Mouse (Mus musculus) liver, embryonic 13.5 days (tissue): ENCODE data around the gene Ankrd66. TPM values are rescaled to one million over a fixed set of nuclear protein-coding genes. Genes with fewer than 3 reads are reported as not detected.
A peak's percentile ranks its signal among the peaks of the same experiment; 100 is the strongest.

Experiments
- ATAC-seq: fragments of 200-750 bp; cut with Nextera tagmentation; 2 replicates; pipeline ENCODE4 v1.8.0; 2017; ENCODE audit warnings: low read depth, mild to moderate bottlenecking, moderate number of reproducible peaks, moderate library complexity
- DNase-seq: peaks from one replicate; pipeline ENCODE4 v3.0.0; 2022
- H3K27ac ChIP-seq: fragments of 300-500 bp; sonication (generic); 2 replicates; pipeline ENCODE4 v1.5.1; 2015; ENCODE audit warnings: moderate library complexity, mild to moderate bottlenecking, inconsistent platforms
- H3K27me3 ChIP-seq: fragments of 300-500 bp; sonication (generic); 2 replicates; pipeline ENCODE4 v1.6.1; 2015; ENCODE audit warnings: mild to moderate bottlenecking, inconsistent platforms
- H3K36me3 ChIP-seq: fragments of 300-500 bp; sonication (generic); 2 replicates; pipeline ENCODE4 v1.6.1; 2015; ENCODE audit warnings: mild to moderate bottlenecking, inconsistent platforms
- H3K4me1 ChIP-seq: fragments of 300-500 bp; sonication (generic); replicated peaks from 2 replicates; pipeline ENCODE4 v1.6.1; 2015; ENCODE audit warnings: inconsistent platforms
- H3K4me2 ChIP-seq: fragments of 300-500 bp; sonication (generic); 2 replicates; pipeline ENCODE4 v1.6.1; 2015; ENCODE audit warnings: inconsistent platforms, mild to moderate bottlenecking, moderate library complexity
- H3K4me3 ChIP-seq: fragments of 300-500 bp; sonication (generic); replicated peaks from 2 replicates; pipeline ENCODE4 v1.5.1; 2015; ENCODE audit warnings: mild to moderate bottlenecking, inconsistent platforms
- H3K9ac ChIP-seq: fragments of 300-500 bp; sonication (generic); 2 replicates; pipeline ENCODE4 v1.6.1; 2015; ENCODE audit warnings: mild to moderate bottlenecking, inconsistent platforms
- H3K9me3 ChIP-seq: fragments of 300-500 bp; sonication (generic); replicated peaks from 2 replicates; pipeline ENCODE4 v1.6.1; 2016; ENCODE audit warnings: inconsistent platforms
- WGBS: fragments of 180-500 bp; shearing (Covaris S2); methylation state at CpG from one replicate; pipeline ENCODE4 v1.1.7; 2015; ENCODE audit not compliant: insufficient replicate concordance; 5-methylcytosine and 5-hydroxymethylcytosine counted together
- polyA plus RNA-seq: library from polyadenylated mRNA; unstranded; fragments of >200 nt; fragmentation: Nextera tagmentation; extraction: Ambion mirVana; gene quantifications from 2 replicates; pipeline ENCODE4 v1.2.1, GENCODE M21; 2015

Ankrd66 gene
- not detected in 2 replicates for polyA plus RNA-seq

DNA sequence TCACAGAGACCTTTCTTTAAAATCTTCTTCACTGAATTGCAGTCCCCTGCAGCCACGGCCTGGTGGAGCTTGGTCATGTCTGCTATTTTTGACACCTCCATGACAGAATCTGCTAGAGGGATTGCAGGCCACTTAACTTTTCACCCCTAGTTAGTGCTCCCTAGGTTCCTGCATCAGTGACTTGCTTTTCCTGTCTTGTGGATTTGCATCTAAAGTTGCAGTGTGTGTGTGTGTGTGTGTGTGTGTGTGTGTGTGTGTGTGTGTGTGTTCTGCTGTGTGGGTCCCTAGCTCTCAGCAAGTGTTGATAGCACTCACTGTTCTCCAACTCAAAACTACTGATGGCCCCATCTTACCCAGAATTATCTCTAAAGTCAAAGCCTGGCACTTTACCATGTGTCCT lies at the start of gene Ankrd66:
Gene Ankrd66, minus strand, starts transcription at position 101 of the 400 bp plus-strand sequence.
- H3K9me3 ChIP-seq: no peaks in the 10 kb centered on the region
- H3K9ac ChIP-seq: no peak within 1 kb of the TSS
- no peak within 1 kb of the TSS for H3K4me2 ChIP-seq
- ATAC-seq (no peak), DNase-seq (no peak)
- 24% methylated on average over 1 of the region's 1 CpGs for WGBS
- no peaks in the 10 kb centered on the region for H3K36me3 ChIP-seq
- H3K4me3 ChIP-seq: no peak within 1 kb of the TSS
- no peaks in the 10 kb centered on the region for H3K4me1 ChIP-seq
- H3K27me3 ChIP-seq: no peaks in the 10 kb centered on the region
- H3K27ac ChIP-seq: no peak within 1 kb of the TSS

DNA sequence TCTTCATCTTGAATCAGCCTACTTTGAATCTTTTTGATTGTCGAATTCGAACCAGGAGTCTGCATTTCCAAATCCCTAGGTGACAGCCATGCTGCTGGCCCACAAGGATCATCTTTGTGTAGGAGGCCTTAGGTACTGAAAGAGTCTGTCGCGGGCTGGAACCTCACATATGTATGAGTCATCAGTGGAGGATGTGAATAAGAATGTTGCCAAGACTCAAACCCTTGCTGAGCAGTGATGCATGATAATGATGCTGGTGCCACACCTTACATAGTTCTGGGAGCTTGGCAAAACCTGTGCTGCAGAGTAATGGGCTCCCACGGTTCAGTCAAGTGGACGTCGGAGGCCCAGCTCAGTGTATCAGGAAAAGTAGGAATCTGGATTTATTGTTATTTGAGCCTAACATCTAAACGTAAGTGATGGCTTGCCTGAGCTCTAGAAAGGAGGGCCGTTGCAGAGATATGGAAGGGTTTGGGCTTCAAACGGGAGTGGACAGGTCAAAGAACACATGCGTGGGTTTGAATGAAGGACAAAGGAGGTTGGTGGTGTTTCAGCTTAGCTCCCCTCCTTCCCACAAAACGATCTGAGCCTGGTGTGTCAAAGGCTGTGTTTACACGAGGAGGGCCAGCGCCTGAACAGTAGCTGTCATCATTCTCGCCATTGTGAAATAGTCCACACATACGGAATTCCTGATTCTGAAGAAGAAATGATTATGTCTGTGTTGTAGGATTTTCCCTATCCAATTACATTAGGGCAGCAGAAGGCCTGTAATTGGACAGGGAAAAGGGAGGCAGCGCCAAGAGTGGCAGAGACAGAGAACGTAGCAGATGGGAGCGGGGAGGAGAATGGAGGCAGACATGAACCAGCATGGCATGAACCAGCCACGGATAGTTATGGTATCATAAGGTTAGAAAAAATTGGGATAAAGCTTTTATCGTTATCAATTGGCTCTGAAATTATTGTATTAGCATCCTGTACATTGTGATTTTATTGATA lies 49.2 kb upstream of the Ankrd66 start:
- WGBS: 71% methylated on average over 21 of the region's 21 CpGs
- Histone ChIP-seq H3K9me3 (0 out of 2 replicates have a peak, but pooled peaks cover 2% of the 10 kb centered on the region), H3K9ac (no peak overlapping the region), H3K27me3 (no peaks in the 10 kb centered on the region), H3K36me3 (no peaks in the 10 kb centered on the region), H3K4me1 (no peaks in the 10 kb centered on the region), H3K4me2 (no peak overlapping the region), H3K4me3 (no peak overlapping the region), H3K27ac (no peak overlapping the region)
- ATAC-seq (peak; percentile 36; the same call in 1 of the 2 replicates), DNase-seq (no peak)

DNA sequence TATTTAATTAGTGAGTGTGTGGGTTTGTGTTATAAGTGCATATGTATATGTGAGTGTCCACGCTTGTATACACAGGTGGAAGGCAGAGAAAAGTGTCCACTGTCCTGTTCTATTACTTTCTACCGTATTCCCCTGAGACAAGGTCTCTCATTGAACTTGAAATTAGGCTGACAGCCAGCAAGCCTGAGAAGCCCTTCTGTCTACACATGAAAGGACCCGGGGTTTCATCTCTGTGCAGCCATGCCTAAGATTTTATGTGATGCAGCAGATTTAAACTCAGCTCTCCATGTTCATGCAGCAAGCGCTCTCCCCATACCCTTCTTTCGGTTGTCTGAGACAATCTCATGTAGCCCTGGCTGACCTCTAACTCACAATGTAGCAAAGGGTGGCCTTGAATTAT lies 47.1 kb upstream of the Ankrd66 start:
- DNase-seq (no peak), ATAC-seq (no peak)
- Histone ChIP-seq H3K9ac (no peak overlapping the region), H3K4me1 (no peaks in the 10 kb centered on the region), H3K36me3 (no peaks in the 10 kb centered on the region), H3K4me2 (no peak overlapping the region), H3K27me3 (no peaks in the 10 kb centered on the region), H3K9me3 (no peaks in the 10 kb centered on the region), H3K27ac (no peak overlapping the region), H3K4me3 (no peak overlapping the region)
- WGBS: 72% methylated on average over 5 of the region's 5 CpGs

DNA sequence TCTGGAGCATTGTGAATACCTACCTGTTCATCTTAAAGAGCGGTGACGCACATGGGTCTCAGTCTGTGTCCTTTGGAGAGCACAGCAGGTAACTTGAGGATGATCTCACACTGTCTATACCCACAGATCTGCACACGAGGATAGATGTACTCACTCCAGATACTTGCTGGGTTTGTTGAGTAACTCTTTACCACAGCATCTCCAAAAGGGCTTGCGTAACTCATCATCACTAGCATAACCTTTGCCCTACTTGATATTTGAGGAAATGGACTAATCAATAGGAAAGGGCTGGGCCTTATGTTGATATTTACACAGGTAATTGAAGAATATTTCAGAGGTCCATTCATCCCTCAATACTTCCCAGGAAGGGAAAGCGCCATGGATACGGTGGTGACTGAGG lies 46.3 kb upstream of the Ankrd66 start:
- no peak overlapping the region for H3K9ac ChIP-seq
- no peaks in the 10 kb centered on the region for H3K36me3 ChIP-seq
- no peaks in the 10 kb centered on the region for H3K9me3 ChIP-seq
- no peaks in the 10 kb centered on the region for H3K27me3 ChIP-seq
- no peak overlapping the region for H3K4me2 ChIP-seq
- ATAC-seq: peak; percentile 34
- no peak overlapping the region for H3K4me3 ChIP-seq
- 64% methylated on average over 6 of the region's 6 CpGs for WGBS
- H3K27ac ChIP-seq: no peak overlapping the region
- no peaks in the 10 kb centered on the region for H3K4me1 ChIP-seq
- no peak for DNase-seq

DNA sequence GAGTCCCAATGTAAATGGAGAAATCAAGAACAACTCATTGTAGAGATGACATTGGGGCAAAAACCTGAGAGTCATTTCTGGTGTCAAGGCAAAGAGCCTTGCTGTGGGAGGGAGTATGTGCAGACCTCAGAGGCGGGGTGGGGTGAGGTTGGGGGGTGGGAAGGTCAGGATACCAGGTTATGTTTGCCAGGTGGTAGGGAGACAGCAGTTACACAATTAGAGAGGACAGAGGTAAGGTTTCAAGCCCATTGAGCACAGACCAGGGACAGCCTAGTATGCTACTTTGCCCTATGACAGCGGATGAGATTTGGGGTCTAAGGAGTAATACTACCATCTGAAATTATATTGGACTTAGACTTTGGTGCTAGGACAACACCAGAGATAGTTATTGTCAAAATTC lies 43.8 kb upstream of the Ankrd66 start:
- Histone ChIP-seq H3K4me3 (no peak overlapping the region), H3K4me2 (no peak overlapping the region), H3K36me3 (no peaks in the 10 kb centered on the region), H3K9me3 (no peaks in the 10 kb centered on the region), H3K27ac (no peak overlapping the region), H3K4me1 (no peaks in the 10 kb centered on the region), H3K27me3 (no peaks in the 10 kb centered on the region), H3K9ac (no peak overlapping the region)
- 45% methylated on average over 2 of the region's 2 CpGs for WGBS
- DNase-seq: no peak
- ATAC-seq: peak; percentile 77

DNA sequence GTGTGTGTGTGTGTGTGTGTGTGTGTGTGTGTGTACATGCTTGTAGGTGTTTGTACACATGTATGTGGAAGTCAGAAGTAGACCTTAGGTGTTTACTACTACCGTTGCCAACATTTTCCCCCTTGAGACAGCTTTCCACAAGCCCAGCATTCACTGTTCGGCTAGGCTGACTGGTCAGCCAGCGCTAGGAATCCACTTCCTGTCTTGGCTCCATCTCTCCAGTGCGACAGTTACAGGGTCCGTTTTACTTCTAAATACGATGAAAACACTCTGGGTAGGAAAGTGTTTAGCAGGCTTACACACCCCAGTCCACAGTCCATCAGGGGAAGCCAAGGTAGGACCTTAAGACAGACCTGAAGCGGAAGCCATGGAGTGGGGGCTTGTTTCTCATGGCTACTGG lies 41.3 kb upstream of the Ankrd66 start:
- 57% methylated on average over 7 of the region's 7 CpGs for WGBS
- no peak overlapping the region for H3K27ac ChIP-seq
- no peak overlapping the region for H3K9ac ChIP-seq
- H3K27me3 ChIP-seq: no peaks in the 10 kb centered on the region
- H3K9me3 ChIP-seq: no peaks in the 10 kb centered on the region
- DNase-seq: no peak
- 0 out of 2 replicates have a peak, but pooled peaks cover 3% of the 10 kb centered on the region for H3K4me1 ChIP-seq
- no peak overlapping the region for H3K4me3 ChIP-seq
- no peak for ATAC-seq
- H3K36me3 ChIP-seq: no peaks in the 10 kb centered on the region
- H3K4me2 ChIP-seq: no peak overlapping the region

DNA sequence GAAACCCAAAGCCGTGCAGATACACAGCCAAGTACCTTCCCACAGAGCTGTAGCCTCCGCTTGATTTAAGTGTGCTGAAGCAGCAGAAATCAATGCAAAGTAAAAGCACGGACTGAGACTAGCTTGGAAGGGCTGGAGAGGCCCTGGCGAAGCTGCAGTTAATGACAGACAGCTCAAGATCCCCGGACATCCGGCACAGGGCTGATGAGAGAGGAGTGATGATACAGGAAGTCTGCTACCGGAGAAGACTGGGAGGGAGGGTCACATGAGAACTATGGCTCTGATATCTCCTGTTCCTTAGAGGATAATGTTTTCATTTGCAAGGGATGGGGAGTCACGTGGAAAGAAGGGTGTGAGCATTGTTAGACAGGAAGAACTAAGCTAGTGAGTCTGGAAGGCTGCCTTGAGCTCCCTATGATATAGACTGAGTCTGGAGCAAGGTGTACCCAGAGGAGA lies 37.6 kb upstream of the Ankrd66 start:
- WGBS: 36% methylated on average over 8 of the region's 8 CpGs
- Histone ChIP-seq H3K36me3 (no peaks in the 10 kb centered on the region), H3K27ac (no peak overlapping the region), H3K4me2 (no peak overlapping the region), H3K9me3 (no peaks in the 10 kb centered on the region), H3K27me3 (no peaks in the 10 kb centered on the region), H3K4me1 (0 out of 2 replicates have a peak, but pooled peaks cover 3% of the 10 kb centered on the region), H3K4me3 (no peak overlapping the region), H3K9ac (no peak overlapping the region)
- ATAC-seq: peak; percentile 45; the same call in 1 of the 2 replicates
- DNase-seq: no peak

DNA sequence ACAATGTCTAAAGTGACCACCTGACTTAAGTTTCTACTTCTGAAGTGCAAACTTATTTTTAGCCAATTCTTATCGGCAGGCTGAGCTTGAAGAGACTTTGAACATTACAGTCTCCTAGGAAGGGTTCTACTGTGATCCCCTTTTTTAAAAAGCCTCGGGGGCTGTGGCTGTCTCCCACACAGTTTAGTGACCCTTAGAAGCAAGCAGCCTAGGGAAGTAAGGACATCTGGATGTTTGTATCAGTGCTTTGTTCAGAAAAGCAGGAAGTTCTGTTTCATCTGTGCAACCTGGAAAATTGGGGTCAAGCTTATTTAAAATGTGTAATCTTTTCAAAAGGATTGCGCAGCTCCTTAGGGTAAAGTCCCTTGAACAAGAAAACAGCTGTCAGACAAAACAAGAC lies 37.0 kb upstream of the Ankrd66 start:
- WGBS: 47% methylated on average over 3 of the region's 3 CpGs
- H3K9ac ChIP-seq: no peak overlapping the region
- H3K4me3 ChIP-seq: no peak overlapping the region
- H3K27ac ChIP-seq: no peak overlapping the region
- no peaks in the 10 kb centered on the region for H3K36me3 ChIP-seq
- no peak for ATAC-seq
- H3K4me1 ChIP-seq: 0 out of 2 replicates have a peak, but pooled peaks cover 3% of the 10 kb centered on the region
- H3K9me3 ChIP-seq: no peaks in the 10 kb centered on the region
- no peaks in the 10 kb centered on the region for H3K27me3 ChIP-seq
- H3K4me2 ChIP-seq: no peak overlapping the region
- DNase-seq: no peak

DNA sequence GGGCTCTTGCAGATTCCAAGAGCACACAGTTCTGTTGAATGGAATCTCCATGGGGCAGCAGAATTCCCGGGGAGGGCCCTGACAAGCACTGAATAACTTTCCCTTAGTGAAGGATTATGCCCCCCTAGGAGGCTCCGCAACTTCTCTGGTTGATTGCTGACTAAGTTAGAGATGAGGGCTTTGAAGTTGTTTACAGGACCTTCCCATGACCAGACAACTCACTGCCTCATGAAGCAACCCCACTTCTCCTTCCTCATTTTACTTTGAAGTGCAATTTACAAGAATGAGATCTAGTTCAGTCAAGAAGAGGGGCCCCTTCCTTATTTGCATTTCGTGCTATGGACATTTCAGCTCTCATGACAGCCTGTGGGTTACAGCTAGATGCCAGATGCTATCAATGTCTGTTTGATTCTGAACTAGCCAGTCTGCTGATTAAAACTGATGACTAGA lies 30.2 kb upstream of the Ankrd66 start:
- DNase-seq: no peak
- no peak overlapping the region for H3K4me2 ChIP-seq
- no peak for ATAC-seq
- no peak overlapping the region for H3K9ac ChIP-seq
- H3K27ac ChIP-seq: no peak overlapping the region
- H3K4me1 ChIP-seq: 0 out of 2 replicates have a peak, but pooled peaks cover 3% of the 10 kb centered on the region
- no peaks in the 10 kb centered on the region for H3K36me3 ChIP-seq
- H3K9me3 ChIP-seq: no peaks in the 10 kb centered on the region
- H3K4me3 ChIP-seq: no peak overlapping the region
- WGBS: 31% methylated on average over 3 of the region's 3 CpGs
- no peaks in the 10 kb centered on the region for H3K27me3 ChIP-seq

DNA sequence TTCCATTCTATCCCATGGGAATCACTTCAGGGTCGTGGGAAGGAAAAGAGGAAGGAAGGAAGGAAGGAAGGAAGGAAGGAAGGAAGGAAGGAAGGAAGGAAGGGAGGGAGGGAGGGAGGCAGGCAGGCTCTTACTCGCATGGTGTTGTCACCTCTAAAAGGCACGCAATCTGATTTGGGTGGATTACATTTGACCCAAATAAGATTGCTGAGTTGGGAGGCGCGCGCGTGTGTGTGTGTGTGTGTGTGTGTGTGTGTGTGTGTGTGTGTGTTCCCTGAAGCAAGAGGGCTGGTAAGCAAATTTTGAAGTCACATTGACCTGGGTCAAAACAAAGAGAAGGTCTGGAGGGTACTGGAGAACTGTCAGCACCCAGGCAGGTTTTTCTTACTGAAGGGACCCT lies 25.8 kb upstream of the Ankrd66 start:
- DNase-seq (no peak), ATAC-seq (no peak)
- H3K9ac ChIP-seq: no peak overlapping the region
- no peak overlapping the region for H3K4me2 ChIP-seq
- 0 out of 2 replicates have a peak, but pooled peaks cover 4% of the 10 kb centered on the region for H3K4me1 ChIP-seq
- WGBS: 45% methylated on average over 7 of the region's 7 CpGs
- H3K27me3 ChIP-seq: no peaks in the 10 kb centered on the region
- no peak overlapping the region for H3K27ac ChIP-seq
- H3K9me3 ChIP-seq: no peaks in the 10 kb centered on the region
- no peak overlapping the region for H3K4me3 ChIP-seq
- no peaks in the 10 kb centered on the region for H3K36me3 ChIP-seq

DNA sequence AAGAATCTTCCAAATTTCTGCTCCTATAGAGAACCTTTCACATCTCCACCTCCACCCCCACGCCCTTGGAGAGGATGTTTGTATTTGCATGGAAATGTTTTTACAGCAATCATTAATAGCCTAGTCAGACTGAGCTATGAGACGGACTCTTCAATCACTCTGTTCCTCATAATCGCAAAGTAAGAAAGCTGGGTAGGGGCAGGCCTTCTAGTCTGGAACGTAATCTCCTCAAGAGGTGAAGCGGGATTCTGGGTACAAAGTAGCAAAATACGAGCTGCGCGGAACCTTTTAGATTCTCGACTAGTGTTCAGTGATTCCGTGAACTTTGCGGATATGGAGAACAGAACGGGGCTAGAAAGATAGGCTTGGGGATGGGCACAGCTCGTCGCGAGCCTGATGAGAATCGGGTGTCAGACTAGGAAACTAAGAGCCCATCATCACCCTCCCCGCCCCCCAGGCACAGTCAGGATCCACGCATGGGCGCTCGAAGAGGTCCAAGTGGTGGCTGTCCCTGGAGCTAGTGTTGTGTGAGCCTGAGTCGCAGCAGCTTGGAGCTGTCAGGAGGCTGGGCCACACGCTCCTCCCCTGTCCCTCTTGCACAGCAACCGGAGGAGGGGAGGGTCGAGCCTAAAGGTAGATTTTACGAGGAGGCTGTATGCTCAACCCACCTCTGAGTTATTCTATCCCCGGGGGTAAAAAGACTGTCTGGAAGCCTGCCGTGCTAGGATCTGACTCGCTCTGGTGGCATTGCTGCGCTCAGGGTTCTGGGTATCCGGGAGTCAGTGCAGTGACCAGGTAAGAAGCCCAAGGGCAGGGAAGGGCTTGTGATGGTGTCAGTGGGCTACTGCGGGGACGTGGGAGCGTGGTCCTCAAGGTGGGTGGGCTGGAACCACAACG lies 24.8 kb upstream of the Ankrd66 start, which contains the start of gene Pla2g7:
Gene Pla2g7, plus strand, starts transcription at position 107 of the 897 bp plus-strand sequence.
- H3K4me2 ChIP-seq: peak within 1 kb of the TSS; percentile 63
- peak; percentile 65 for ATAC-seq
- no peak for DNase-seq
- H3K9ac ChIP-seq: peak within 1 kb of the TSS; percentile 33; the same call in 1 of the 2 replicates
- H3K9me3 ChIP-seq: no peaks in the 10 kb centered on the region
- H3K4me3 ChIP-seq: peak within 1 kb of the TSS; percentile 47
- H3K27me3 ChIP-seq: no peaks in the 10 kb centered on the region
- H3K27ac ChIP-seq: no peak within 1 kb of the TSS
- H3K36me3 ChIP-seq: no peaks in the 10 kb centered on the region
- 0 out of 2 replicates have a peak, but pooled peaks cover 4% of the 10 kb centered on the region for H3K4me1 ChIP-seq
- 1% methylated on average over 34 of the region's 34 CpGs for WGBS
